Mouse (Mus musculus) MEL (cell line): ENCODE measurements around the gene Dclre1b.

ENCODE experiments used
- CTCF ChIP-seq, 3 experiments: IDR thresholded peaks in 2 of 3; conservative IDR thresholded peaks in 1 of 3; 2 replicates each; pipeline ENCODE4 v1.5.1; 2011 to 2012; ENCODE audit warnings: low read length in 3 of 3, low read depth in 2 of 3, mild to moderate bottlenecking in 2 of 3, improper control_type of control experiment in 1 of 3, inconsistent platforms in 1 of 3, mixed read lengths in 1 of 3, moderate library complexity in 1 of 3; ENCODE audit not compliant: control insufficient read depth in 1 of 3, insufficient read depth in 1 of 3, poor library complexity in 1 of 3, severe bottlenecking in 1 of 3
- EP300 ChIP-seq, 2 experiments: IDR thresholded peaks; 2 replicates each; pipeline ENCODE4 v1.6.1; 2011; ENCODE audit warnings: improper control_type of control experiment in 2 of 2, low read length in 2 of 2, low read depth in 1 of 2, mild to moderate bottlenecking in 1 of 2
- MAFK ChIP-seq: IDR thresholded peaks from 2 replicates; pipeline ENCODE4 v1.6.1; 2011; ENCODE audit warnings: low read depth, mild to moderate bottlenecking, low read length, improper control_type of control experiment, borderline replicate concordance
- POLR2A ChIP-seq, 2 experiments: IDR thresholded peaks; 2 replicates each; pipeline ENCODE4 v1.6.1; 2011 to 2012; ENCODE audit warnings: low read length in 2 of 2, mild to moderate bottlenecking in 2 of 2, control low read depth in 1 of 2, improper control_type of control experiment in 1 of 2, low read depth in 1 of 2, moderate library complexity in 1 of 2; ENCODE audit not compliant: control insufficient read depth in 1 of 2, insufficient read depth in 1 of 2, poor library complexity in 1 of 2
- TAL1 ChIP-seq: IDR thresholded peaks from 2 replicates; pipeline ENCODE4 v1.6.1; 2012; ENCODE audit warnings: mild to moderate bottlenecking, inconsistent platforms, low read length, moderate library complexity, mixed read lengths
- UBTF ChIP-seq: IDR thresholded peaks from 2 replicates; pipeline ENCODE4 v1.6.1; 2012; ENCODE audit warnings: low read depth, mild to moderate bottlenecking, inconsistent platforms, low read length, improper control_type of control experiment, moderate library complexity, borderline replicate concordance; ENCODE audit not compliant: insufficient read depth
- USF2 ChIP-seq, 2 experiments: IDR thresholded peaks; 2 replicates each; pipeline ENCODE4 v1.6.1; 2011 to 2012; ENCODE audit warnings: improper control_type of control experiment in 2 of 2, low read length in 2 of 2, borderline replicate concordance in 1 of 2, inconsistent platforms in 1 of 2, low read depth in 1 of 2, mild to moderate bottlenecking in 1 of 2; ENCODE audit not compliant: insufficient read depth in 1 of 2

- no peak for TF ChIP-seq POLR2A (IDR thresholded peaks at IDR 0.05; ENCODE audit: control insufficient read depth in 1 of 2, insufficient read depth in 1 of 2, low read depth in 1 of 2, low read length in 2 of 2, poor library complexity in 1 of 2)
- TF ChIP-seq UBTF = no peak
- TF ChIP-seq CTCF (IDR thresholded peaks at IDR 0.05 in 2 of 3, conservative IDR thresholded peaks at IDR 0.05 in 1 of 3; ENCODE audit: control insufficient read depth in 1 of 3, insufficient read depth in 1 of 3, low read depth in 2 of 3, low read length in 3 of 3, poor library complexity in 1 of 3, severe bottlenecking in 1 of 3) = no peak
- no peak for TF ChIP-seq MAFK
- no peak for TF ChIP-seq USF2 (IDR thresholded peaks at IDR 0.05; ENCODE audit: borderline replicate concordance in 1 of 2, insufficient read depth in 1 of 2, low read depth in 1 of 2, low read length in 2 of 2)
- TF ChIP-seq EP300 (IDR thresholded peaks at IDR 0.05; ENCODE audit: low read depth in 1 of 2, low read length in 2 of 2) = no peak
- TF ChIP-seq TAL1 = no peak
Measured at GRCm38 (mm10) chr3:103780271-103780670, 29.0 kb downstream of the Dclre1b start.
